Mouse (Mus musculus): ENCODE measurements around the gene Mrm3. TPM values are rescaled to one million over a fixed set of nuclear protein-coding genes. Genes with fewer than 3 reads are reported as not detected.
"Not testable (repeated sequence)": the region's sequence is repeated elsewhere in the genome, so short reads cannot be mapped to it uniquely, and the experiment has no call there.

Mrm3 gene
- 10 to 100 TPM; 18.6 to 20.9 TPM for total RNA-seq (2021)
- long read RNA-seq, experiment 1, transcript Mrm3-201 (4 exons, 1,510 nt), result major isoform, 27 of 35 reads
- long read RNA-seq, experiment 1, partial matches to known transcripts, result 4 of 35 reads
- long read RNA-seq, experiment 1, other reads (novel, unspliced or antisense), result 4 of 35 reads
- long read RNA-seq, experiment 2, transcript Mrm3-201 (4 exons, 1,510 nt), result major isoform, 20 of 30 reads
- long read RNA-seq, experiment 2, partial matches to known transcripts, result 5 of 30 reads
- long read RNA-seq, experiment 2, other reads (novel, unspliced or antisense), result 5 of 30 reads

DNA sequence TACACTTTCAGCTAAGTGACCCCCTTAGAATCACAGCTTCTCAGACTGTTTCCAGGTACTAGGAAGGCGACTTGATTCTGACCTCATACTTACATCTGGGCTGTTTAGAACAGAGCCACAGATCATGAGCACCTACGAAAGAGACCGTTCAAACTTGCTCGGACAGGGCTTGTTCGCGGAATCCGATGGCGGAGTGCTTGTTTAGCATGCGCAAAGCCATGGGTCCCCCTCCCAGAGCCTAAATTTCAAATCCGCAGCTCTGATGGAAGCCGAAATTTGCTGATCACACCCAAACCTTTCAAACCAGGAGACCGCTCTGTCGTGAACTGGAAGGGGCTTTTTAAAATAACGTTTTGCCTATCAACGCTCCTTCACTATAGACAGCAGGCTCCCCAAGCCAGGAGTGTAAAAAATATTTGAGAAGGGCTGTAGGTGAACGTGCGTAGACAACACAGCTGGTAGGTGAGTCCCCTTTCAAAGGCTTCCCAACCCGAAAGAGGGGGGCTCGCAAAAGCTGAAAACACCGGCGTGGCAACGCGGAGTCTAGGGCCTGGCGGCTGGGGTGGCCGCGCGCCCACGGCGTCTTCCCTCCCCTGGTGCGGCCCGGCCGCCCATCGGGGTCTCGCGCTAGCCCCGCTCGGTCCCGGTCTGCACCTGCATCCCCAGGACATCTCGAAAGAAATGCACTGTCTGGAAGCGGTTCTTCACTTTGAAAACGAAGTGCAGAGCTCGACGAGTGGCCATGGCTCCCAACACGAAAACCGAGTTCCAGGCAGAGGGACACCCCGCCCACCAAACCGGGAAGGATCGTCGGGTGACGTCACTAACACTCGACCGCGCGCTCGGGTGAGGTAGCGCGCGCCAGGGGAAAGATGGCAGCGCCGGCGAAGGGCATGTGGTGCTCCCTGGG lies at the start of gene Mrm3, which contains the start of gene Glod4:
Mrm3 (plus strand) TSS at position 815 of the 910 bp plus-strand sequence.
Glod4 (minus strand) TSS at position 825 of the 910 bp plus-strand sequence.
- peak; percentile 94 to 95 for DNase-seq (ENCODE audit: low spot score in 2 of 2)

GRCm38 (mm10) chr11:76196275-76196976 lies 47.1 kb upstream of the Mrm3 start:
- no peak for DNase-seq (ENCODE audit: low spot score in 2 of 2)

DNA sequence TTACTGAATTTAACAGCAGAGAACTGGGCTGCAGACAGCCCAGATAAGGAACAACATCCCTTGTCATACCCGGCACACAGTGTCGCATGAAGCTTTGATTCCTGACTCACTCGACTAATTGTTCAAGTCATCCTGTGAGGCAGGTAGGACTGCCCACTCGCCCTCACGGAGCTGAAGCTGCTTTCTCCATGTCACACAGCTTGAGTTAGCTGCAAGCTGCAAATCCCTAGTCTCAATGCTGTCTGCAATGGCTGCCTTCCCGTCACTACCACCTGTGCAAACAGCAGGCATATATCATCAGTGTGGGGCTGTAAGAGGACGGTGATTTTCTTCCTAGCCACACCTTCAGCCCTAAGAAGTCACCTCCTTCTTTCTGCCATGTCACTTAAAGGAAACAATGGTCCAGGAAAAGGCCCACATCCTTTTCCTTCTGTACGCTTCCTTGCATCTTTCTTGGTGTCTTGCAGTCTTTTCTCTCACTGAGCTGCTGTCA lies 46.5 kb upstream of the Mrm3 start:
- no peak for DNase-seq (ENCODE audit: low spot score in 2 of 2)

- DNase-seq (ENCODE audit: low spot score in 2 of 2), result peak; percentile 80 to 89
Observed at GRCm38 (mm10) chr11:76201761-76202674, 41.5 kb upstream of the Mrm3 start.

- no peak for DNase-seq (ENCODE audit: low spot score in 2 of 2)
Observed at GRCm38 (mm10) chr11:76206793-76207192, 36.7 kb upstream of the Mrm3 start.

- DNase-seq (ENCODE audit: low spot score in 2 of 2), result no peak
Observed at GRCm38 (mm10) chr11:76210228-76210985, 33.1 kb upstream of the Mrm3 start.

DNA sequence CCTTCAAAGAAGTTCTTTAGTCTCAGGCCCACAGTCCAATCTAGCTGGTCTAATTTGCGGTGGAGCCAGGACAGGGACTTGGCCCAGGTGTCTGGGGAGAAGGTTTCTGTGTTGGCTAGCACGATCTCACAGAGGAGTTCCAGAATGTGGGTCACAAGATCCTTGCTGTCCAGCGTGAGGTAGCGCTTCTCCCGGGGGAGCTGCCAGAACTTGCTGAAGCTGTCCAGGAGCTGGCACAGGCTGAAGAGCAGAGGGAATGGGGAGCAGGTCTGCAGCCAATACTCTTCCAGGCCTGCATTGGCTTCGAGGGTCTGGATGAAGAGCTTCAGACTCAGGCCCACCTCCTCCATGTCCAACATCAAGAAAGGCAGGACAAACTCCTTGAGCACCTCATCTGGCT lies 31.9 kb upstream of the Mrm3 start:
- not testable (repeated sequence) for DNase-seq (ENCODE audit: low spot score in 2 of 2)

DNA sequence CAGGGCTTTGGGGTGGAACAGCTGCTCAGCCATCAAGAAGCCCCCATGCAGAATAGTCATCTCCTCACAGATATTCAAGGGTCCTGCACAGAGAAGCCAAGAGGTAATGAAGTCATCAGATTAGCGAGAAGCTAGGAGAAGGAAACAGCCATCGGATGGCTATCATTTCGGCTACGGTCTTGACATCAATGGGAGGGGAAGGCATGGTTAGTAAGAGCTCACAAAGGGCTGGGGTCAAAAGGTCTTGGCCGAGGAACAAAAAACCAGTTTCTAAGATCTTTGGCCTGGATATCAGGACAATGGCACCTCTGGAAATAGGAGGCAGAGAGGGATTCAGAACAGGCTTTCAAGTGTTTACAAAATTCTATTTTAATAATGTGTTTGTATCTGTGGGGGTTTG lies 29.7 kb upstream of the Mrm3 start:
- DNase-seq (ENCODE audit: low spot score in 2 of 2), result no peak

GRCm38 (mm10) chr11:76215011-76215410 lies 28.5 kb upstream of the Mrm3 start:
- DNase-seq (ENCODE audit: low spot score in 2 of 2), result no peak

DNA sequence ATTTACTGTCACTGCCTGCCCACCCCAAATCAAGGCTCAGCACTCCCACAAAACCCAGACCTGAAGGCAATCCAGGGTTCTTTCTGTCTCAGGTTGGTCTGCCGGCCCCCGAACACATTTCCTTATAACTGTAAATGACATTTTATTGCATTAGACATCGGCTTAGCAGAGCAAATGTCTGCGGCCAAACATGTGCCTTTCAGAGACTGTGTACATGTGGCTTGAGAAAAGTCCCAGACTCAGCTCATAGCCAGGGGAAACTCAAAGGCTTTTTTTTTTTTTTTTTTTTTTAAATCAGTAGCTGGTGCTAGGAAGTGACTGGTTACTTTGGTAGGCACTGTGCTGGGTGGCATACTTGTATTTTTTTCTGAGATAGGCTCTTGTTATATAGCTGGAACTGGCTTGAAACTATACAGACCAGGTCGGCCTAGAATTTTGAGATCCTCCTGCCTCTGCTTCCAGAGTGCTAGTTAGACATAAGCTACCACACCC lies 27.4 kb upstream of the Mrm3 start:
- DNase-seq (ENCODE audit: low spot score in 2 of 2), result no peak

- DNase-seq (ENCODE audit: low spot score in 2 of 2), result peak in 1 of 2 experiments; percentile 20
Observed at GRCm38 (mm10) chr11:76216681-76217389, 26.7 kb upstream of the Mrm3 start.

GRCm38 (mm10) chr11:76217390-76217800 lies 26.1 kb upstream of the Mrm3 start, which contains the start of the genes Dbil5 and Gemin4:
Gene Dbil5, plus strand, starts transcription at chr11:76217608.
Gene Gemin4, minus strand, starts transcription at chr11:76217664.
- DNase-seq (ENCODE audit: low spot score in 2 of 2), result peak; percentile 97 to 99

DNA sequence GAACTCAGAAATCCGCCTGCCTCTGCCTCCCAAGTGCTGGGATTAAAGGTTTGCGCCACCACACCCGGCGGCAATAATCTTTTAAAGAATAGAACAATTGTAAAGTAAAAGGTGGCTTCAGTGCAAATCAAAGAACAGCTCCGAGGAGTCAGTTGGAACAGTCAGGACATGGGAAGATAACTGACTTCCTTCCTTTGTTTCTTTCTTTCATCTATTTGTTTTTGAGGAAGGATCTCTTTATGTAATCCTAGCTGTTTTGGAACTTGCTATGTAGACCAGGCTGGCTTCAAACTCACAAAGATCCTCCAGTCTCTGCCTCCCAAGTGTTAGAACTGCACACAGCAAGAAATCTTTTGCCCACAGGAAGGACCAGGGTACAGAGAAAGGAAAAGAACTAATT lies 18.9 kb upstream of the Mrm3 start:
- DNase-seq (ENCODE audit: low spot score in 2 of 2), result no peak

DNA sequence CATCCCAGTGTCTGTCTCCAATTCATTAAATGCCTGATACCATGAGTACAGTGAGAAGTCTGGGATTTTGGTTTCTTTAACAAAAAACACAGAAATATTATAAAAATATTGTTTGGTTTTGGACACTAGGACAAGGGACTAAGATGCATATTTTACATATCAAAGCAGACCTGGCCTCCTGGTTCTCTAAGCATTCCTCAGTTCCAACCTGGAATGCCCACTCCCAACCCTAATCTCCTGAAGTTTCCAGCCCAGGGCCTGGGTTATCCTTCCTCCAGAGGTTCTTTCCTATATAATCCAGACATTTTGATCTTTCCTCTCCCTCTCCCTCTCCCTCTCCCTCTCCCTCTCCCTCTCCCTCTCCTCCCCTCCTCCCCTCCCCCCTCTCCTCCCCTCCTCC lies 18.5 kb upstream of the Mrm3 start:
- no peak for DNase-seq (ENCODE audit: low spot score in 2 of 2)

DNA sequence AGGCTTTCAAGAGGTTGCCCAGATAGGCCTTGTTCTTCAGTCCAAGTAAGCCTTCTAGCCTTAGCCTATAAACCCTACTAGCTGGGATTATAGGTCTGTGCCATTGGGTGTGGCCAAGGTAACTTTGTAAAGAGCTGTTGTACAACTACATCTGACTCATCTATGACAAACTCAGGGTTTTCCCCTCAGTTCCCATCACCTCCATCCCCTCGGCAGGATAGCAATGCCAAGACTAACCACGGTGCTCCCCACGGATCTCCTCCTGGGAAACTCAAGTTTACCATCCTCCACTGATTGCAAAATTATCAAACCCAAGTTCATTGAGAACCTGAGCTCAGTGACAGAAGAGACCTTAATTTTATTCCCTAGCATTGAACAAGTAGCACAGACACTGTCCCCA lies 7.4 kb upstream of the Mrm3 start:
- no peak for DNase-seq (ENCODE audit: low spot score in 2 of 2)

GRCm38 (mm10) chr11:76239750-76240149 lies 3.8 kb upstream of the Mrm3 start:
- DNase-seq (ENCODE audit: low spot score in 2 of 2), result no peak

GRCm38 (mm10) chr11:76243811-76244546 lies 464 bp downstream of the Mrm3 start:
- DNase-seq (ENCODE audit: low spot score in 2 of 2), result no peak

GRCm38 (mm10) chr11:76246439-76246838 lies 2.9 kb downstream of the Mrm3 start:
- DNase-seq (ENCODE audit: low spot score in 2 of 2), result no peak

Measured in left cerebral cortex, adult 18-20 months (tissue).